Mouse (Mus musculus): ENCODE data around the gene Mcts1.

GRCm38 (mm10) chrX:38635638-38635931 is 35.2 kb downstream of the Mcts1 start:
- TF ChIP-seq POLR2A (IDR thresholded peaks at IDR 0.05; ENCODE audit: insufficient read depth, low read depth, low read length): no peak
- no peak for TF ChIP-seq CTCF (IDR thresholded peaks at IDR 0.05; ENCODE audit: insufficient read depth, low read depth, low read length)

Data from olfactory bulb, adult 2 months (tissue).